Mouse (Mus musculus): ENCODE results near the gene Enox1. TPM values are rescaled to one million over a fixed set of nuclear protein-coding genes. Genes with fewer than 3 reads are reported as not detected.
A peak's percentile ranks its signal among the peaks of the same experiment; 100 is the strongest.

The Enox1 gene
- total and polyA plus RNA-seq, 2 experiments from 2014 or later: 29.1 to 42.7 TPM

- Histone ChIP-seq H3K4me1 (ENCODE audit: insufficient read depth, low read length) (no peaks in the 10 kb centered on the region), H3K9ac (replicated peaks; ENCODE audit: low read length) (no peak overlapping the region), H3K4me3 (ENCODE audit: low read length) (no peak overlapping the region), H3K27me3 (ENCODE audit: insufficient read depth, low read length) (no peaks in the 10 kb centered on the region), H3K9me3 (ENCODE audit: low read length) (no peaks in the 10 kb centered on the region), H3K27ac (no peak overlapping the region), H3K4me2 (ENCODE audit: low read depth, low read length) (no peak overlapping the region), H3K36me3 (ENCODE audit: insufficient read depth, low read length) (no peaks in the 10 kb centered on the region)
- no peak for DNase-seq (ENCODE audit: low spot score)
- no peak for ATAC-seq
- TF ChIP-seq CTCF (IDR thresholded peaks at IDR 0.05; ENCODE audit: low read depth): no peak
- WGBS: 73% methylated on average over 8 of the region's 8 CpGs
These were observed 322.1 kb downstream of the Enox1 start for GRCm38 (mm10) chr14:77478692-77479091.

- no peak for TF ChIP-seq CTCF (IDR thresholded peaks at IDR 0.05; ENCODE audit: low read depth)
- Histone ChIP-seq H3K36me3 (ENCODE audit: insufficient read depth, low read length) (no peaks in the 10 kb centered on the region), H3K4me2 (ENCODE audit: low read depth, low read length) (no peak overlapping the region), H3K4me1 (ENCODE audit: insufficient read depth, low read length) (no peaks in the 10 kb centered on the region), H3K27ac (no peak overlapping the region), H3K27me3 (ENCODE audit: insufficient read depth, low read length) (no peaks in the 10 kb centered on the region), H3K4me3 (ENCODE audit: low read length) (no peak overlapping the region), H3K9ac (replicated peaks; ENCODE audit: low read length) (no peak overlapping the region), H3K9me3 (ENCODE audit: low read length) (no peaks in the 10 kb centered on the region)
- DNase-seq (ENCODE audit: low spot score): no peak
- 52% methylated on average over 15 of the region's 15 CpGs for WGBS
- no peak for ATAC-seq
These were observed 326.5 kb downstream of the Enox1 start for GRCm38 (mm10) chr14:77483076-77483475.

- no peak overlapping the region for H3K4me3 ChIP-seq (ENCODE audit: low read length)
- H3K4me1 ChIP-seq (ENCODE audit: insufficient read depth, low read length): no peaks in the 10 kb centered on the region
- H3K9me3 ChIP-seq (ENCODE audit: low read length): no peaks in the 10 kb centered on the region
- WGBS: 54% methylated on average over 8 of the region's 8 CpGs
- H3K36me3 ChIP-seq (ENCODE audit: insufficient read depth, low read length): no peaks in the 10 kb centered on the region
- peak; percentile 89 for ATAC-seq
- no peak overlapping the region for H3K9ac ChIP-seq (replicated peaks; ENCODE audit: low read length)
- no peak overlapping the region for H3K4me2 ChIP-seq (ENCODE audit: low read depth, low read length)
- no peak for TF ChIP-seq CTCF (IDR thresholded peaks at IDR 0.05; ENCODE audit: low read depth)
- no peak overlapping the region for H3K27ac ChIP-seq
- DNase-seq (ENCODE audit: low spot score): peak; percentile 84
- H3K27me3 ChIP-seq (ENCODE audit: insufficient read depth, low read length): no peaks in the 10 kb centered on the region
These were observed 328.4 kb downstream of the Enox1 start for GRCm38 (mm10) chr14:77484951-77485447.

GRCm38 (mm10) chr14:77490699-77491098 is 334.1 kb downstream of the Enox1 start:
- H3K27me3 ChIP-seq (ENCODE audit: insufficient read depth, low read length): no peaks in the 10 kb centered on the region
- WGBS: 95% methylated on average over 6 of the region's 6 CpGs
- no peaks in the 10 kb centered on the region for H3K36me3 ChIP-seq (ENCODE audit: insufficient read depth, low read length)
- H3K4me1 ChIP-seq (ENCODE audit: insufficient read depth, low read length): no peaks in the 10 kb centered on the region
- H3K9me3 ChIP-seq (ENCODE audit: low read length): no peaks in the 10 kb centered on the region
- TF ChIP-seq CTCF (IDR thresholded peaks at IDR 0.05; ENCODE audit: low read depth): no peak
- ATAC-seq: no peak
- no peak overlapping the region for H3K4me3 ChIP-seq (ENCODE audit: low read length)
- H3K4me2 ChIP-seq (ENCODE audit: low read depth, low read length): no peak overlapping the region
- no peak overlapping the region for H3K9ac ChIP-seq (replicated peaks; ENCODE audit: low read length)
- H3K27ac ChIP-seq: no peak overlapping the region
- DNase-seq (ENCODE audit: low spot score): no peak

- no peak overlapping the region for H3K27ac ChIP-seq
- 83% methylated on average over 2 of the region's 2 CpGs for WGBS
- H3K9ac ChIP-seq (replicated peaks; ENCODE audit: low read length): no peak overlapping the region
- no peak overlapping the region for H3K4me2 ChIP-seq (ENCODE audit: low read depth, low read length)
- no peak for TF ChIP-seq CTCF (IDR thresholded peaks at IDR 0.05; ENCODE audit: low read depth)
- no peaks in the 10 kb centered on the region for H3K27me3 ChIP-seq (ENCODE audit: insufficient read depth, low read length)
- no peaks in the 10 kb centered on the region for H3K4me1 ChIP-seq (ENCODE audit: insufficient read depth, low read length)
- DNase-seq (ENCODE audit: low spot score): no peak
- no peaks in the 10 kb centered on the region for H3K9me3 ChIP-seq (ENCODE audit: low read length)
- ATAC-seq: no peak
- H3K36me3 ChIP-seq (ENCODE audit: insufficient read depth, low read length): no peaks in the 10 kb centered on the region
- no peak overlapping the region for H3K4me3 ChIP-seq (ENCODE audit: low read length)
These were observed 335.2 kb downstream of the Enox1 start for GRCm38 (mm10) chr14:77491731-77492130.

GRCm38 (mm10) chr14:77499996-77500581 is 343.5 kb downstream of the Enox1 start:
- Histone ChIP-seq H3K27me3 (ENCODE audit: insufficient read depth, low read length) (no peaks in the 10 kb centered on the region), H3K27ac (no peak overlapping the region), H3K4me2 (ENCODE audit: low read depth, low read length) (no peak overlapping the region), H3K4me1 (ENCODE audit: insufficient read depth, low read length) (0 out of 2 replicates have a peak, but pooled peaks cover 4% of the 10 kb centered on the region), H3K9ac (replicated peaks; ENCODE audit: low read length) (no peak overlapping the region), H3K9me3 (ENCODE audit: low read length) (no peaks in the 10 kb centered on the region), H3K36me3 (ENCODE audit: insufficient read depth, low read length) (no peaks in the 10 kb centered on the region), H3K4me3 (ENCODE audit: low read length) (no peak overlapping the region)
- WGBS: 55% methylated on average over 6 of the region's 6 CpGs
- ATAC-seq (no peak; the same call in 1 of the 2 replicates), DNase-seq (ENCODE audit: low spot score) (no peak)
- no peak for TF ChIP-seq CTCF (IDR thresholded peaks at IDR 0.05; ENCODE audit: low read depth)

GRCm38 (mm10) chr14:77504458-77505135 is 348.0 kb downstream of the Enox1 start:
- Histone ChIP-seq H3K4me3 (ENCODE audit: low read length) (no peak overlapping the region), H3K4me1 (ENCODE audit: insufficient read depth, low read length) (no peaks in the 10 kb centered on the region), H3K27me3 (ENCODE audit: insufficient read depth, low read length) (no peaks in the 10 kb centered on the region), H3K4me2 (ENCODE audit: low read depth, low read length) (no peak overlapping the region), H3K9ac (replicated peaks; ENCODE audit: low read length) (no peak overlapping the region), H3K27ac (no peak overlapping the region), H3K36me3 (ENCODE audit: insufficient read depth, low read length) (no peaks in the 10 kb centered on the region), H3K9me3 (ENCODE audit: low read length) (no peaks in the 10 kb centered on the region)
- no peak for TF ChIP-seq CTCF (IDR thresholded peaks at IDR 0.05; ENCODE audit: low read depth)
- DNase-seq (ENCODE audit: low spot score): no peak
- WGBS: 75% methylated on average over 12 of the region's 12 CpGs
- no peak for ATAC-seq

Measured in hindbrain, postnatal 0 days (tissue).